Mouse (Mus musculus): ENCODE results near the gene Ism1.

DNA sequence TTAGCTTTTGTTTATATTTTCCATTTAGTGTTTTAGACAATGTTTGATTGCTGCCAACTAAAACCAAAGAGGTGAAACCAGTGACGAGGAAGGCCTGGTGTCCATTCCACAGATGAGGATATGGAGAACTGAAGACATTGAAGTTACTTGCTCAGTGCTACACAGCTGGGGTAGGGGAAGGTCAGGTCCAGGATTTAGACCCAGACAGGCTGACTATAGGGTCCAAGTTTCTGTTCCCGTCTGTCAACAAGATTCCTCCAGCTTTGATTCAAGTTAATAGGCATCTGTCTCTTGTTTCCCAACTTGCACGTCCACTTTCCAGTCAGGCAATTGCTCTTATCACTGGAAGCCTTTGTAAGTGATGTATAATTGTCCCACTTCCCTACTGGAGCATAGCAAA, 4.6 kb downstream of the Ism1 start:
- TF ChIP-seq HCFC1 (IDR thresholded peaks at IDR 0.05; ENCODE audit: borderline replicate concordance, insufficient read depth, low read length) (no peak), CHD2 (IDR thresholded peaks at IDR 0.05; ENCODE audit: low read depth, low read length) (no peak), MAFK (IDR thresholded peaks at IDR 0.05; ENCODE audit: insufficient read depth, low read depth, low read length) (no peak), ZNF384 (IDR thresholded peaks at IDR 0.05; ENCODE audit: low read depth, low read length) (no peak)
